Mouse (Mus musculus) liver, embryonic 14.5 days (tissue): ENCODE data around the gene Acss2. TPM values are rescaled to one million over a fixed set of nuclear protein-coding genes. Genes with fewer than 3 reads are reported as not detected.
"Not testable (repeated sequence)": the region's sequence is repeated elsewhere in the genome, so short reads cannot be mapped to it uniquely, and the experiment has no call there.

ENCODE experiments used
- ATAC-seq: fragments of 200-750 bp; cut with Nextera tagmentation; 2 replicates; pipeline ENCODE4 v1.8.0; 2017; ENCODE audit warnings: moderate number of reproducible peaks, mild to moderate bottlenecking, moderate library complexity; ENCODE audit not compliant: insufficient read depth
- DNase-seq, 3 experiments: peaks; one replicate each; pipeline ENCODE4 v3.0.0-alpha.2; 2012 to 2013; ENCODE audit warnings: low read depth in 3 of 3, low spot score in 3 of 3
- H3K27ac ChIP-seq: fragments of 300-500 bp; sonication (generic); 2 replicates; pipeline ENCODE4 v1.5.1; 2014; ENCODE audit warnings: moderate library complexity, mild to moderate bottlenecking, control low read depth, inconsistent platforms
- H3K27me3 ChIP-seq: fragments of 300-500 bp; sonication (generic); 2 replicates; pipeline ENCODE4 v1.6.1; 2014; ENCODE audit warnings: mild to moderate bottlenecking, low read length, moderate library complexity; ENCODE audit not compliant: control insufficient read depth, insufficient read depth
- H3K36me3 ChIP-seq: fragments of 300-500 bp; sonication (generic); replicated peaks from 2 replicates; pipeline ENCODE4 v1.6.1; 2014; ENCODE audit warnings: low read depth; ENCODE audit not compliant: control insufficient read depth, insufficient read depth
- H3K4me1 ChIP-seq, 2 experiments: fragments of 200-500 bp in 1 of 2; fragments of 300-500 bp in 1 of 2; sonication (generic) in 1 of 2; replicated peaks; 2 replicates each; pipeline ENCODE4 v1.6.1; 2012 to 2014; ENCODE audit warnings: antibody characterized with exemption in 1 of 2, inconsistent platforms in 1 of 2, low read length in 1 of 2; ENCODE audit not compliant: control insufficient read depth in 2 of 2, insufficient read depth in 2 of 2
- H3K4me2 ChIP-seq: fragments of 300-500 bp; sonication (generic); 2 replicates; pipeline ENCODE4 v1.6.1; 2014; ENCODE audit warnings: low read depth, mild to moderate bottlenecking, control low read depth, moderate library complexity
- H3K4me3 ChIP-seq, 2 experiments: fragments of 200-500 bp in 1 of 2; fragments of 300-500 bp in 1 of 2; sonication (generic) in 1 of 2; 2 replicates each; pipeline ENCODE4 v1.5.1; 2012 to 2014; ENCODE audit warnings: low read depth in 2 of 2, low read length in 2 of 2, mild to moderate bottlenecking in 2 of 2, control low read depth in 1 of 2, inconsistent platforms in 1 of 2, moderate library complexity in 1 of 2; ENCODE audit not compliant: insufficient read depth in 1 of 2
- H3K9ac ChIP-seq: fragments of 300-500 bp; sonication (generic); replicated peaks from 2 replicates; pipeline ENCODE4 v1.6.1; 2014; ENCODE audit warnings: mild to moderate bottlenecking, control low read depth, moderate library complexity
- H3K9me3 ChIP-seq: fragments of 300-500 bp; sonication (generic); 2 replicates; pipeline ENCODE4 v1.6.1; 2016; ENCODE audit warnings: low read length, mixed read lengths; ENCODE audit not compliant: control insufficient read depth
- CTCF ChIP-seq: IDR thresholded peaks from 2 replicates; pipeline ENCODE4 v1.5.1; 2016; ENCODE audit warnings: antibody characterized with exemption, low read depth, control low read depth
- EP300 ChIP-seq: IDR thresholded peaks from 2 replicates; pipeline ENCODE4 v1.6.1; 2016; ENCODE audit warnings: antibody characterized with exemption, low read depth
- WGBS: fragments of 180-500 bp; shearing (Covaris S2); extraction: QIAGEN DNeasy Blood & Tissue Kit; methylation state at CpG from one replicate; pipeline ENCODE4 v1.1.7; 2014; ENCODE audit not compliant: insufficient replicate concordance; 5-methylcytosine and 5-hydroxymethylcytosine counted together
- polyA plus RNA-seq, 2 experiments: library from polyadenylated mRNA; depleted of rRNA in 1 of 2; stranded (reverse) in 1 of 2; unstranded in 1 of 2; fragments of >200 nt; fragmentation: Nextera tagmentation in 1 of 2; extraction: Ambion mirVana in 1 of 2; gene quantifications; 2 replicates each; pipeline versions ENCODE4 v1.2.1 to v1.2.3; 2012 to 2014

Gene Acss2
- polyA plus RNA-seq, 2 experiments = 13.8 to 18.3 TPM

- Histone ChIP-seq H3K4me3 (peak overlapping the region; percentile 84 to 90), H3K36me3 (no peaks in the 10 kb centered on the region; the same call in 1 of the 2 replicates), H3K27ac (peak overlapping the region; percentile 75), H3K9me3 (no peaks in the 10 kb centered on the region), H3K4me1 (peaks cover 53 to 62% of the 10 kb centered on the region in 2 experiments), H3K9ac (peak overlapping the region; percentile 92), H3K4me2 (peak overlapping the region; percentile 96), H3K27me3 (no peaks in the 10 kb centered on the region)
- WGBS = 1% methylated on average over 9 of the region's 9 CpGs
- TF ChIP-seq EP300 (no peak), CTCF (no peak)
- ATAC-seq = no peak; the same call in 1 of the 2 replicates
- no peak for DNase-seq
Measured at GRCm38 (mm10) chr2:155592854-155593283, 75.1 kb downstream of the Acss2 start.

DNA sequence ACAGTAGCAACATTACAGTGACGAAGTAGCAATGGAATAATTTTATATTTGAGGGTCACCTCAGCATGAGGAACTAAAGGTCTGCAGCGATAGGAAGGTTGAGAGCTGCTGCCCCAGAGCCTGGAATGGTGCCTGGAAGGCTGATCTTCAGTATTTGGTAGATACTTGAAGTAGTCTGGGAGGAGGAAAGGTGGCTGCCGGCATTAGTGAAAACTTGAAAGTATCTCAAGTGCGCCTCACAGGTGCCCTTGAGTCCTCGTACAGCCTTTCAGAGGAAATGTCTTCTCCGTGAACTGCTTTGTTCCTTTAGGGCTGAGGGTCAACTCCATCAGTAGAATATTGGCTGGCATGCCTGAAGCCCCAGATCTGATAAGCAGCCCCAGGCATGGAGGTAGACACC is 77.8 kb downstream of the Acss2 start:
- Histone ChIP-seq H3K4me3 (no peak overlapping the region), H3K4me2 (no peak overlapping the region), H3K27me3 (no peaks in the 10 kb centered on the region), H3K36me3 (no peaks in the 10 kb centered on the region), H3K4me1 (peaks cover 40 to 48% of the 10 kb centered on the region in 2 experiments), H3K9ac (no peak overlapping the region; the same call in 1 of the 2 replicates), H3K27ac (no peak overlapping the region), H3K9me3 (no peaks in the 10 kb centered on the region)
- no peak for DNase-seq
- no peak for ATAC-seq
- TF ChIP-seq CTCF (no peak), EP300 (no peak)
- WGBS = 70% methylated on average over 6 of the region's 6 CpGs

DNA sequence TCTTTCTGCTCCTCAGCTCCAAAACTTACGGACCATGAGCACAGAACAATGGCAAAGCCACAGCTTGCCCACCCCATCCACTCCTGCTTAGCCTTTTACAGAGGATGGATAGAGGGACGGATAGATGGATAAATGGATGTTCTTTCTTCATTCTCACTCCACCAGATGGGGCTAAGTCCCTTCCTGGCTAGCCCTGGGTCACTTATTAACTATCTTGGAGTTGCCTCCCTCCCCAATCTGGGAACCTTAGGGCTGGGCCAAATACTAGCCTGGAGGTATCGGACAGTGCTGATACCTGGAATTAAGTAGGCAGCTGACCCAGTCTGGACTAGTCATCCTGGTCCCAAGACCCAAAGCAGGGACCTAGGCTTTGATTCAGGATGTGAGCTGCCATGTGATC is 86.0 kb downstream of the Acss2 start:
- Histone ChIP-seq H3K4me3 (no peak overlapping the region), H3K9ac (peak overlapping the region; percentile 15; the same call in 1 of the 2 replicates), H3K9me3 (no peaks in the 10 kb centered on the region), H3K4me1 (peaks cover 42 to 48% of the 10 kb centered on the region in 2 experiments), H3K36me3 (no peaks in the 10 kb centered on the region), H3K27me3 (no peaks in the 10 kb centered on the region), H3K4me2 (no peak overlapping the region), H3K27ac (peak overlapping the region; percentile 97)
- 71% methylated on average over 3 of the region's 3 CpGs for WGBS
- DNase-seq (peak in 1 of 3 experiments; percentile 56), ATAC-seq (no peak)
- TF ChIP-seq EP300 (no peak), CTCF (peak; percentile 74)

GRCm38 (mm10) chr2:155604560-155605235 is 87.0 kb downstream of the Acss2 start:
- peak; percentile 98 for ATAC-seq
- Histone ChIP-seq H3K9me3 (no peaks in the 10 kb centered on the region), H3K36me3 (no peaks in the 10 kb centered on the region), H3K9ac (peak overlapping the region; percentile 82), H3K4me3 (peak overlapping the region; percentile 44 to 47), H3K4me1 (peaks cover 42 to 48% of the 10 kb centered on the region in 2 experiments), H3K27me3 (no peaks in the 10 kb centered on the region), H3K27ac (peak overlapping the region; percentile 97), H3K4me2 (peak overlapping the region; percentile 92)
- TF ChIP-seq EP300 (peak; percentile 68; the same call in 1 of the 2 replicates), CTCF (no peak)
- DNase-seq = peak; percentile 76 to 88 (median 76)
- WGBS = 21% methylated on average over 10 of the region's 10 CpGs

DNA sequence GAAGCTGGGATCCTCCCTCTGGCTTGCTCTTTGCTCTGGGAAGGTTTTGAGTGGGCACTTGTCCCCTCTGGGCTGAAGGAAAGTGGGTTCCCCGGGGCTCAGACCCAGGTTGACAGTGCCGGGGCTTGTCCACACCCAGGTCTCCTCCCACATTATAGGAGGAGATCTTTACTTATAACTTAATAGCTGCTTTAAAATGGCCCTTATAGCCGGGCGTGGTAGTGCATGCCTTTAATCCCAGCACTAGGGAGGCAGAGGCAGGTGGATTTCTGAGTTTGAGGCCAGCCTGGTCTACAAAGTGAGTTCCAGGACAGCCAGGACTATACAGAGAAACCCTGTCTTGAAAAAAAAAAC is 87.5 kb downstream of the Acss2 start:
- peak overlapping the region; percentile 97 for H3K27ac ChIP-seq
- H3K36me3 ChIP-seq, DNase-seq, H3K27me3 ChIP-seq, H3K9me3 ChIP-seq: not testable (repeated sequence)
- H3K4me2 ChIP-seq = peak overlapping the region; percentile 92
- H3K9ac ChIP-seq = peak overlapping the region; percentile 82
- peaks cover 42 to 48% of the 10 kb centered on the region in 2 experiments for H3K4me1 ChIP-seq
- peak overlapping the region; percentile 44 to 47 for H3K4me3 ChIP-seq
- peak; percentile 84 for ATAC-seq
- WGBS = 17% methylated on average over 4 of the region's 4 CpGs
